Mouse (Mus musculus) 416B (cell line): ENCODE measurements around the gene Tfdp2.

Experiments used
- DNase-seq: peaks from one replicate; pipeline ENCODE4 v3.0.0; 2011; ENCODE audit warnings: low read depth

Gene Tfdp2

DNA sequence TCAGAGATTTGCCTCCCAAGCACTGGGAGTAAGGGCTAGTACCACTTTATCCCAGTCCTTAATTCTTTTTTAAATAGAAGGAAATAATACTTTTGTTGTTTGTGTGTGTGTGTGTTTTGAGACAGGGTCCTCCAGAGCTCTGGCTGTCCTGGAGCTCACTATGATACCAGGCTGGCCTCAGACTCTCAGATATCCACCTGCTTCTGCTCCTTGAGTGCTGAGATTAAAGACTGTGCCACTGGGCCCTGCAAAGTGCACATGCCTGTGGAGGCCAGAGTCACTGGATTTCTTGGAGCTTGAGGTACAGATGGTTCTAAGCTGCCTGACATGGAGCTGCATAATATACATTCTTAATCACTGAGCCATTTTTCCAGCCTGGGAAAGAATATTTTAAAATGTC is 32.2 kb downstream of the Tfdp2 start:
- DNase-seq: no peak

GRCm38 (mm10) chr9:96230271-96230670 is 34.2 kb downstream of the Tfdp2 start:
- no peak for DNase-seq

- DNase-seq: no peak
These were observed 39.4 kb downstream of the Tfdp2 start for GRCm38 (mm10) chr9:96235477-96235876.

DNA sequence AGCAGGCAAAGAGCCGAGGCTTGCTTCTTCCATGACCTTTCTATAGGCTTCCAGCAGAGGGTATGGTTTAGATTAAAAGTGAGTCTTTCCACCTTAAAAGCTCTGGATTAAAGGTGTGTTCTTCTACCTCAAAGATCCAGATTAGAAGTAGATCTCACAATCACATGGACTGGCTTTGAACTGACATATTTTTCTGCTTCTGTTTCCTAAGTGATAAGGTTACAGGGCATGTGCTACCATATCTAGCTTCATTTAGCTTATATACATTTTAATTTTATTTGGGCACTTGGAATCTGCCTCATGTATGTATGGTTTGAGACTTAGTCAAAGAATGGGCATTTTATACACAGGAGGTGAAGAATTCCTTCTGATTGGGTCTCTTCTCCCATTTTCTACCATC is 41.3 kb downstream of the Tfdp2 start:
- no peak for DNase-seq

GRCm38 (mm10) chr9:96238286-96238685 is 42.2 kb downstream of the Tfdp2 start:
- no peak for DNase-seq

- DNase-seq: peak; percentile 70
These were observed 45.3 kb downstream of the Tfdp2 start for GRCm38 (mm10) chr9:96241134-96242097.

DNA sequence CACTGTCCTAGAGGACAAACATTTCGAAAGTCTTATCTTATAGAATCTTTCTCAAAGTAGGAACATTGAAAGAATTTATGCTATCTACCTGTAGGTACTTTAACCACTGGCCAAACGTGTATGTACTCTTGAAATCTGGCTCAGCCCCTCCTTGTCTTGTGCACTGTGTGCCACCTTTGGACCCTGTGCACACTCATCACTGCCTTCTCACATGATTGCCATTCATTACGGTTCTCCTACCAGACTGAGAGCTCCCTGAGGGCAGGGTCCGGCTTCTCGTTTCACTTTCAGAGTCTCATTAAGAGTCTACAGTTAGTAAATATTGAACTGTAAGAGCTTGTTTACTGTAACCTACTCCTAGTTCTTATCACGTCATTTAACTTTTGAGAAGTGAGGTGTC is 47.8 kb downstream of the Tfdp2 start:
- DNase-seq: no peak

DNA sequence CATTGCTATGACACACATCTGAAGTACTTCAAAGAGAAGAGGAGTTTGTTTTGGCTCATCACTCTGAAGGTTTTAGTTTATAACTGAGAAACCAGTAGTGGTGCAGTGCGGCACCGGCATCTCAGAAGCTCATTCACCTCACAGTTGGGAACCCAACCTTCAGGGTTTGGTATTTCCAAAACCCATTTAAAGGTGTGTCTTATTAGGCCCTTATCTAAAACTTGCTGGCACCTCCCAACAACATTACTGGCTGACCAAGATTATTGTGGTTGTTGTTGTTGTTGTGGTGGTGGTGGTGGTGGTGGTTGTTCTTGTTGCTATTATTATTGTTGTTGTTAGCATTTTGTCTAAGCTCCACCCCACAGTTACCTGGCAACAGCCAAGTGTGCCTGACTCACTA is 58.7 kb downstream of the Tfdp2 start:
- DNase-seq: no peak

DNA sequence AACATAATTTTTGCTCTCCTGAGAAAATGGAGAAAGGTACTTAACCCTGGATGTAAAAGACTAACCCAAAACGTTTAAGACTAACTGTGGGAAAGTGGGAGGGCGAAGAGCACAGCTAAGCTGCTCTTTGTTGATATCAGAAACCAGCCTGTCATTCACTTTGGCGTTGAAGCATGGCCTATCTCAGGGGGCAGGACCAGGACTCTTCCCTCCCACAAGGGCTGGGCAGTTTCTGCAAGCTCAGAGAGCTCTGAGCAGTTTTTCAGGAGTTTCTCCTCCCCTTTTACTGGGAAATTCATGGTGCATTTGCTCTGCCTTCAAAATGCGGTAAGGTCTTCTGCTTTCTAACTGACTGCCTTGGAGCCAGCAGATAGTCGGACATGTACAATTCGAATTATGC is 62.4 kb downstream of the Tfdp2 start:
- DNase-seq: peak; percentile 58

GRCm38 (mm10) chr9:96259017-96259512 is 63.0 kb downstream of the Tfdp2 start:
- peak; percentile 87 for DNase-seq

GRCm38 (mm10) chr9:96259753-96260520 is 63.9 kb downstream of the Tfdp2 start:
- DNase-seq: peak; percentile 79

DNA sequence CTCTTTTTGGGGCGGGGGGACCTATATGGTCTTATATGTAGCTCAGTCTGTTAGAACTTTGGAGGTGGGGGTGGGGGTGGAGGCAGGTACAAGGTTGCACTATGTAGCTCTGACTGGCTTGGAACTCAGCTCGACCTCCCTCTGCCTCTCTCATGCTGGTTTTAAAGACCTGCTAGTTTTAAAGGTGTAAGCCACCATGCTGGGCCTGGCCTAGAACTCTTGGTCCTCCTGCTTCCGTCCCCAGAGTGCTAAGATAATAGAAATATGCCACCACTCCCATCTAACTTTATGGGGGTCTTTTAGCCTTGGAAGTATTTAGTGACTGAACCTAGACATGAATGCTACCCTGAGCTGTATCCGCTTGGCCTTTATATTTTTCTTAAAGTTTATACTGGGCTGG is 65.0 kb downstream of the Tfdp2 start:
- DNase-seq: no peak

DNA sequence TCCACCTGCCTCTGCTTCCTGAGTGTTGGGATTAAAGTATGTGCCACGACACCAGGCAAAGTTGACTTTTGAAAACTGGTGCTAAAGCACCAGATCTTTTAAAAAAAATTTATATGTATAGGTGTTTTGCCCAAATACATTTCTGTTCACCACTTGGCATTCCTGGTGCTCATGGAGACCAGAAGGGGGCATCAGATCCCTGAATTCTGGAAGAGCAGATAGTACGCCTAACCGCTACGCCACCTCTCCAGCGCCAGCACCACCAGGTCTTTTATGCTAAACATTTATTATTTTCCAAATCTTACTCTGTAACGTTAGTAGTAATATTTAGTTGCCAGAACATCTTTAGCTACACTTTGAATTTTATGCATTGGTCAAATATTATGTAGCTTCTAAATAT is 65.9 kb downstream of the Tfdp2 start:
- DNase-seq: no peak

DNA sequence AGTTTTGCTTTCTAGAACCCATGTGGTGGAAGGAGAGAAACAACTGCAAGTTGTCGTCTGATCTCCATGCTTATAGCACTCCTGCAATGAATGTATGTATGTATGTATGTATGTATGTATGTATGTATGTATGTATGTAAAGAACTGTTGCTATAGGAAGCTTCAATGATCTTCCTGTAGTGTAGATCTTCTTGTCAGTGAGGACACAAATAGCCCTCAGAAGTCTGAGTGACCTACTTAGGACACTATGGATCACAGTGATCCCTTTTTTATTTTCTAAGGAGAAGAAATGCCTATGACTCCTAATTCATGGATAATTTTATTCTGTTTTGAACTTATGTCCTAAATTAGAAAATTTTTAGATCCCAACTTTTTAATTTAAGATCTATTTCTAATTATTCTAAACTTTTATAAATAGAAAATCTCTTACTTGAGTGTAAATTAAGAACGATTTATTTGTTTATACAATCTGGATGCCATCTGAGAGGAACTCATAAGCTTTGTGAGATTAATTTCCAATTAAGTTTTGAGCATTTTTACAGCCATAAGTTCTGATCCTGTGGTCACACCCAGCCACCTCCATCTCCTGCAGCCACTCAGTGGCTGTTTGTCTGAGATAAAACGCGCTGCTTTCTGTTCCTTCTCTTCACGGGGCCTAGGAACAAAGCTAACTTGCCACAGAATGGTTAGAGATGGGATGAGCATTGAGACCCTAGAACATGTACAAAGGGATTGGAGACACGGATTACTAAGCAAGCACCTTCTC is 70.9 kb downstream of the Tfdp2 start:
- no peak for DNase-seq

- DNase-seq: no peak
These were observed 71.5 kb downstream of the Tfdp2 start for GRCm38 (mm10) chr9:96267559-96267948.

DNA sequence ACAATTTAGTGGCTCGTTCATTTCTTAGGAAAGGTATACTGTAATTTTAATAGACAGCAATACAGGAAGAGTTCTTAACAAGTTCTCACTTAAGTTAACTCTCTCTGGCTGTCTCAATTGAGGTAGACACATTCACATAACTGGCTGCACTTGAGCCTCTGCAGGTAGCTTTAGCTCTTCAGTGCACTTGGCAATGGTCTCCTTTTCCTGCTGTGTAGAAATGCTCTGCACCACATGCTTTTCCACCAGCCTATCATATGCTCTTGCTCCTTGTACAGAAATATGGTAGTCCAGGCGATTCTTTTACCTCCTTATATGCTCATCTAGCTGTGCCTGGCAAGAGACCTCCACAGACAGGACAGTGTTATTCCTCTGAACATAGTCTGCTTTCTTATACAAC is 73.7 kb downstream of the Tfdp2 start:
- no peak for DNase-seq

DNA sequence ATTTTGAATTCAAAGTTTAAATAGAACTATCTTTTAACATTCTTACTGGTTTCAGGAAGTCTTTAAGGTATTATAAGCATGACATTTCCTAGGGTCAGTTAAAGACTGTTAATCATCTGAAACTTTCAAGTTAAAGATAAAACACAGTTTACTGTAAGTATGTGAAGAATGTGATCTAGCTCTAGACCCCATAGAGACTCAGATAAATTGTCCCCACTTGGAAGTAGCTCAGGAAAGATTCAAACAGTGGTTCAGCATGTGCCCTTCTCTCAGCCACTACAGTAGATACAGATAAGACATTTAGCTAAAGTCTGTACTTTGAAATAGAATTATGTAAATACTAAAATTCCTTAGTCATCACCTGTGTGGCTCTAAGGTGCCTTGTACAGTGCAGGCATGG is 79.5 kb downstream of the Tfdp2 start:
- no peak for DNase-seq

GRCm38 (mm10) chr9:96281497-96281896 is 85.4 kb downstream of the Tfdp2 start:
- peak; percentile 59 for DNase-seq

- DNase-seq: no peak
These were observed 86.0 kb downstream of the Tfdp2 start for GRCm38 (mm10) chr9:96282082-96282481.

DNA sequence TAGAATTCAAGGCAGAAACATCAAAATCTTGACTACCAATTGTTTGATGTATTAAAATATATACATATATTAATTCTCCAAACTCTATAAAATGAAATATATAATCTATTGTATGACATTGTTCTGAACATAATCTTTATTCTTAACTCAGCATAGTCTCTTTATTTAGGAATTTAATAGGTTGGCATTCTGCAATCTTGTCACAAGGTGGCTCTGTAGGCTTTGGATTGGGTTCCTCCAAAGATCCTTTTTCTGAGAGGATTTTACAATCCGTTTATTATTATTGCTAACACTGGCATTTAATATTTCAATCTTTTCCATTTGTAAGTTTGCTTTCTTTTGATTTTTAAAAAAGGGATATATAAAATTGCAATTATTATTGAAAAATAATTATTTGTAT is 88.8 kb downstream of the Tfdp2 start:
- peak; percentile 62 for DNase-seq

GRCm38 (mm10) chr9:96292144-96292543 is 96.1 kb downstream of the Tfdp2 start:
- no peak for DNase-seq

DNA sequence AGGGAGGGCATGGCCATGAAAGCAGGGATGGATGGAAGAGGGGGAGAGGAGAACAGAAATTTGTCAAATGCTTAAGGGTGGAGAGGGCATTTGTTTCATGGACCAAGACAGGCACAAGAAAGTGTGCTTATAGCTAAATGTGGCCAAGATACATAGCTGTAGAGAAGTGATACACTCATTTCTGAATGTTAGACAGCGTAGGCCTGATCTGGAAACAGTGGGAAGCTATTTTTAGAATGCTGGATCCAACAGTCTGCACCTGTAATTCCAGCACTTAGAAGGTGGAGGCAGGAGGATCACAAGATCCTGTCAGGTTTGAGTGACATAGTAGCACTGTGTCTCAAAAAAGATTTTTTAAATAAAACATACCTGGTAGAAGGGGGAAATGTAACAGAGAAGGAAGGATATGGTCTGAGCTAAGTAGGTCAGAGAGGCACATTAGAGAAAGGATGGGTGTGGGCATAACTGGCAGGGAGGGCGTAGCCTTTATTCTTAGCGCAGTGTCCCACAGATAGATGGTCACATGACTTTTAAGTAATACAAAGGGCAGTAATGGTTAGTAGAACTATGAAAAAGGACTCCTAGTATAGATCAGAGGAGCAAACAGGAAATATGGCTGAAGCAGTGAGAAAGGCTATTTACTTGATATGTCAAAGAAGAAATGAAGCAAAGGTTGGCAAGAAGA is 103.4 kb downstream of the Tfdp2 start:
- DNase-seq: no peak
